Mouse (Mus musculus) limb, embryonic 13.5 days (tissue): ENCODE data around the gene Bcl2. TPM values are rescaled to one million over a fixed set of nuclear protein-coding genes. Genes with fewer than 3 reads are reported as not detected.

ENCODE experiments used
- ATAC-seq: fragments of 200-750 bp; cut with Nextera tagmentation; 2 replicates; pipeline ENCODE4 v1.8.0; 2017; ENCODE audit warnings: low read depth, moderate number of reproducible peaks, moderate TSS enrichment; ENCODE audit not compliant: low FRiP score
- H3K27ac ChIP-seq: fragments of 300-500 bp; sonication (generic); 2 replicates; pipeline ENCODE4 v1.5.1; 2015; ENCODE audit warnings: inconsistent platforms, mild to moderate bottlenecking, moderate library complexity
- H3K27me3 ChIP-seq: fragments of 300-500 bp; sonication (generic); 2 replicates; pipeline ENCODE4 v1.6.1; 2015; ENCODE audit warnings: mild to moderate bottlenecking, inconsistent platforms
- H3K36me3 ChIP-seq: fragments of 300-500 bp; sonication (generic); 2 replicates; pipeline ENCODE4 v1.6.1; 2015; ENCODE audit warnings: inconsistent platforms, mild to moderate bottlenecking, moderate library complexity
- H3K4me1 ChIP-seq: fragments of 300-500 bp; sonication (generic); 2 replicates; pipeline ENCODE4 v1.6.1; 2015; ENCODE audit warnings: inconsistent platforms
- H3K4me2 ChIP-seq: fragments of 300-500 bp; sonication (generic); replicated peaks from 2 replicates; pipeline ENCODE4 v1.6.1; 2015; ENCODE audit warnings: inconsistent platforms, mild to moderate bottlenecking, moderate library complexity
- H3K4me3 ChIP-seq: fragments of 300-500 bp; sonication (generic); 2 replicates; pipeline ENCODE4 v1.5.1; 2015; ENCODE audit warnings: moderate library complexity, mild to moderate bottlenecking, inconsistent platforms
- H3K9ac ChIP-seq: fragments of 300-500 bp; sonication (generic); 2 replicates; pipeline ENCODE4 v1.6.1; 2015; ENCODE audit warnings: mild to moderate bottlenecking, inconsistent platforms
- H3K9me3 ChIP-seq: fragments of 300-500 bp; sonication (generic); 2 replicates; pipeline ENCODE4 v1.6.1; 2016; ENCODE audit warnings: inconsistent platforms
- WGBS: fragments of 180-500 bp; shearing (Covaris S2); methylation state at CpG from one replicate; pipeline ENCODE4 v1.1.7; 2015; 5-methylcytosine and 5-hydroxymethylcytosine counted together
- polyA plus RNA-seq: library from polyadenylated mRNA; unstranded; fragments of >200 nt; fragmentation: Nextera tagmentation; extraction: Ambion mirVana; gene quantifications from 2 replicates; pipeline ENCODE4 v1.2.1, GENCODE M21; 2015

The Bcl2 gene
- polyA plus RNA-seq, 1 experiment from 2014 or later: 33.3 TPM

DNA sequence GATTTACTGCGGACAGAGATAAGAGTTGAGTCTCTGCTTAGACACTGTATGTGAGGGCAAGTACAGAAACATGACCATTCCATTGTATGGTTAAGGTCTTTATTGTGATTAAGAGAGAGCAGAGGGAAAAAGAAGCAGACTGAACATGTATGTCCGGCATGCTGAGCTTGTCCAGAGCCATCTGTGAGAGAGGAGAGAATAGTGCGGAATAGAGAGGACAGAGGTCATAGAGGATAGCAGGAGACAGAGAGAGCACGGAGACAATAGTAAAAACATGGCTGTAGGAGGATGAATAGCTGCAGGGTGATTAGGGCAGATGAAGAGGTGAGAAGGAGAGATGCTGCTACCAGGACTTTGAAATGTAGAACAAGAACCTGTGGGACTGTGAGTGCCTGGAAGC is 110.7 kb downstream of the Bcl2 start:
- WGBS: 59% methylated on average over 4 of the region's 4 CpGs
- H3K36me3 ChIP-seq: no peaks in the 10 kb centered on the region
- peak overlapping the region; percentile 67; the same call in 1 of the 2 replicates for H3K27ac ChIP-seq

DNA sequence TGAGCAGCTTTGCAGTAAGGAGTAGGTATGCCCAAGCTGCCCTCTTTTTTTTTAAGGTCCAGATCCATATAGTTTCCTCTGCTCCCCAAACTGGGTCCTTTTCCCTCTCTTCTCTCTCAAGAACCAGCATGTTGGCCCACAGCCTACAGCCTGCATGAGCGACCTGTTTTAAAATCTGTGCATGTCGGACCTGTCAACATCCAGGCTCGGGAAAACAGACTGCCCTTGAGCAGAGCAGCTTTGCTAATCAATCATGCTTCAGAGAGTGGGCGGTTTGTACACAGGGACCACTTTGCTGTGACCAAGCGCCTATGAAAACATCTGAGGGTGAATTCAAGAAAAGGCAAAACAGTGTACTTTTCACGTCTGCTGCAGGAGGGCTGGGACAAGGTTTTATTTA is 111.1 kb downstream of the Bcl2 start:
- Histone ChIP-seq H3K27me3 (no peaks in the 10 kb centered on the region), H3K4me3 (no peak overlapping the region), H3K9ac (no peak overlapping the region), H3K4me1 (peaks cover 65% of the 10 kb centered on the region), H3K9me3 (no peaks in the 10 kb centered on the region), H3K27ac (peak overlapping the region; percentile 67), H3K4me2 (peak overlapping the region; percentile 14; the same call in 1 of the 2 replicates), H3K36me3 (no peaks in the 10 kb centered on the region)
- WGBS: 19% methylated on average over 6 of the region's 6 CpGs
- no peak for ATAC-seq

More for the DNA sequence above, 110.7 kb downstream of the Bcl2 start:
- Histone ChIP-seq H3K9me3 (no peaks in the 10 kb centered on the region), H3K4me3 (no peak overlapping the region), H3K4me1 (peaks cover 67% of the 10 kb centered on the region), H3K4me2 (peak overlapping the region; percentile 14; the same call in 1 of the 2 replicates), H3K27me3 (no peaks in the 10 kb centered on the region), H3K9ac (no peak overlapping the region)
- no peak for ATAC-seq

DNA sequence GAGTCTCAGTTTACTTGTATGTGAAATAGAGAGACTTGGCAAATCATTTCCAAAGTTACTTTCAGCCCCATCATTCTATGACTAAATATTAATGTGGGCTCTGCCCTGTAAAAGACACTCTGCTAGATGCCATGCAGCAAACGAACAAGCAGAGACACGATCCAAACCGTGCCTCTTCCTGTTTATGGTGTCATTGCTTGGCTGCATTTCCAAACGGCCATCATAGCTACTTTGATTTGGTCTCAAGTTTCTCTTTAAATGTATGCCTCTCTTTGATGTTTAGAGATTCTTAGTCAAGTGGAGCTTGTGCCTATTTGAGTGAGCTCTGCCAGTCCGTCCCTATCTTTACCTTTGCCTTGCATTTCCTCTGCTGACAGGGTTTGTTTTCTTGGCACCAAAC is 111.5 kb downstream of the Bcl2 start:
- H3K4me2 ChIP-seq: peak overlapping the region; percentile 14; the same call in 1 of the 2 replicates
- H3K27ac ChIP-seq: peak overlapping the region; percentile 67
- no peak overlapping the region for H3K4me3 ChIP-seq
- H3K9me3 ChIP-seq: no peaks in the 10 kb centered on the region
- 37% methylated on average over 5 of the region's 5 CpGs for WGBS
- no peak for ATAC-seq
- H3K9ac ChIP-seq: no peak overlapping the region
- peaks cover 66% of the 10 kb centered on the region for H3K4me1 ChIP-seq
- H3K36me3 ChIP-seq: no peaks in the 10 kb centered on the region
- no peaks in the 10 kb centered on the region for H3K27me3 ChIP-seq

DNA sequence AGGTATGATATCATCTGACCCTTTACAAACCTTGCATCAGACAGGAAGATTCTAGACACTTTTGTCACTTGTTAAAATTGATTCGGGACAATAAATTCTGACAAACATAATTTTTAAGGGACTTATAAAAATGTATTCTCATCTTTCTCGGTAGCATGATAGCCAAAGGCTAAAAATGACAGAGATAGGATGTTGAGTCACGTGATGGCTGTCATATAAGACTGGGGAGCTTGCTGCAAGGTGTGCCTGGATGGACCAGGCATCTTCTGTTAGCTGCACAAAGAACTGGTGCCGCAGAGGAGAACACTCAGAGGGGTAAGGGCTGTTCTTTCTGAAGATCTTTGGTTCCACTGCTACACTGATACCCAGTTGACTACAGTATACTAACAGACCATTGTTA is 112.8 kb downstream of the Bcl2 start:
- H3K27ac ChIP-seq: no peak overlapping the region
- no peaks in the 10 kb centered on the region for H3K27me3 ChIP-seq
- peaks cover 69% of the 10 kb centered on the region for H3K4me1 ChIP-seq
- no peak overlapping the region for H3K9ac ChIP-seq
- no peak for ATAC-seq
- H3K4me3 ChIP-seq: no peak overlapping the region
- H3K9me3 ChIP-seq: no peaks in the 10 kb centered on the region
- H3K4me2 ChIP-seq: no peak overlapping the region
- H3K36me3 ChIP-seq: no peaks in the 10 kb centered on the region
- 87% methylated on average over 4 of the region's 4 CpGs for WGBS

DNA sequence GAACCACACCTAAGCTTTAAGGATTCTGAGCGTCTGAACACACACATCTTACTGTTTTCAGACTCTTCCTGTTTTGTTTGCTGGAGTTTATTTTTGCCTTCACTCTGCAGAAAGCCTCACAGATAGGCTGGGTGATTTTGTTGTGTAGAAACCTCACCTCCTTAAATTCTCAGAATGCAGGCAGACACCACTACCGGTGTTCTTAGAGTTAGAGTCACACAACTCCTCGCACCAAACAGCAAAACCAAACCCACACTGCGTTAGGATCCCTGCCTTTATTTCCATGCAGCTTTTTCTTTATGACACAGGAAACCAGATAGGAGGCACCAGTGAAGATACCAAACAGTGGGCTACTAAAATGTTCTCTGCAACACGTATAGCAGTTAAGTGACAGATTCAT is 113.2 kb downstream of the Bcl2 start:
- H3K36me3 ChIP-seq: no peaks in the 10 kb centered on the region
- H3K27me3 ChIP-seq: no peaks in the 10 kb centered on the region
- no peak for ATAC-seq
- H3K9ac ChIP-seq: no peak overlapping the region
- peaks cover 65% of the 10 kb centered on the region for H3K4me1 ChIP-seq
- no peak overlapping the region for H3K27ac ChIP-seq
- 80% methylated on average over 5 of the region's 5 CpGs for WGBS
- no peak overlapping the region for H3K4me2 ChIP-seq
- no peaks in the 10 kb centered on the region for H3K9me3 ChIP-seq
- no peak overlapping the region for H3K4me3 ChIP-seq

DNA sequence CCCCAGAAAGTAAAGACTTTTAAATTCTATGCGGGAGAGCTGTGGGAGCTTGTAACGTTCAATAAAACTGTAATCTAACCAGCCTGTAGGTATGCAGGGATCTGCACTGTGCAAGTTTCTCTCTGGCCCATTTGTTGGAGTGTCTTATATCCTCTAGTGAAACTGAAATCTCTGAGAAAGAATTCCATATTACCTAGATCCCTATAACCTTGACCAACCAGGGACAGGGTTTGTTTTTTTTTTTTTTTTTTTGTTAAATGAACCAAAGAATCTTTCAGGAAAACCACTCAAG is 115.8 kb downstream of the Bcl2 start:
- H3K4me3 ChIP-seq: no peak overlapping the region
- H3K4me2 ChIP-seq: no peak overlapping the region
- no peaks in the 10 kb centered on the region for H3K36me3 ChIP-seq
- peak overlapping the region; percentile 85; the same call in 1 of the 2 replicates for H3K27ac ChIP-seq
- peaks cover 44% of the 10 kb centered on the region for H3K4me1 ChIP-seq
- no peak overlapping the region for H3K9ac ChIP-seq
- peak; percentile 93 for ATAC-seq
- 17% methylated on average over 2 of the region's 2 CpGs for WGBS
- no peaks in the 10 kb centered on the region for H3K9me3 ChIP-seq
- H3K27me3 ChIP-seq: no peaks in the 10 kb centered on the region

DNA sequence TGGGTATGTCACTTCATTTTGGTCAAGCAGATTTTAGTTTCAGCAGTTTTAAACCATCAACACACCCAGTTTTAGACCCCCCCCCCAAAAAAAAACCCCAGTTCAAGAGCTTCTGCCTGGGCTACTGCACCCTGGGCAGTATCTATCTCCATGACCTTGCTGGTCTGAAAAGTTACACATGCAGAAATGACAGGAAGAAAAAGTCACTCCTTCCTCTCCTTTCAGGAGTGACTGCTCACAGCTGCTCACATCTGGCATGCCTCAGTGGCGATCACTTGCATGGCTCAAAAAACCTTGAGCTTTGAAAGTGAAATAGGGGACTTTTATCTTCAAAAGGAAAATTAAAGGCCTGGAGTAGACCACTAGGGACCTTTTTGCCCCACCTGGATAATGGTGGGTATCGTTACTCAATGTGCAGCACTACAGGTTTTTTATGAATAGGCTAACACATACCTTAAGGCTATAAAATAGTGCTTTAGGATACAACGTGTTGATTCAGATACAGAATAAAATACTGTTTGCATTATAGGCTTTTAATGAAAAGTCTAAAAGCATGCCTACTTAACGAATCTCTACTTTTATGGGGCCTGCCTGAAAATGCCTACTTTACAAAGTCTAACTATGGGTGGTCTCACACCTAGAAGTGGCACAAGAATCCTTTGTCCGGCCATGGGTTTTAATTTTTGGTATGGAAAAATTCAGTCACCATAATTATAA is 116.3 kb downstream of the Bcl2 start:
- no peaks in the 10 kb centered on the region for H3K27me3 ChIP-seq
- no peaks in the 10 kb centered on the region for H3K9me3 ChIP-seq
- 12% methylated on average over 5 of the region's 5 CpGs for WGBS
- H3K9ac ChIP-seq: no peak overlapping the region
- H3K4me1 ChIP-seq: peaks cover 38% of the 10 kb centered on the region
- no peak overlapping the region for H3K4me2 ChIP-seq
- peak overlapping the region; percentile 85 for H3K27ac ChIP-seq
- H3K4me3 ChIP-seq: no peak overlapping the region
- ATAC-seq: peak; percentile 85
- no peaks in the 10 kb centered on the region for H3K36me3 ChIP-seq

DNA sequence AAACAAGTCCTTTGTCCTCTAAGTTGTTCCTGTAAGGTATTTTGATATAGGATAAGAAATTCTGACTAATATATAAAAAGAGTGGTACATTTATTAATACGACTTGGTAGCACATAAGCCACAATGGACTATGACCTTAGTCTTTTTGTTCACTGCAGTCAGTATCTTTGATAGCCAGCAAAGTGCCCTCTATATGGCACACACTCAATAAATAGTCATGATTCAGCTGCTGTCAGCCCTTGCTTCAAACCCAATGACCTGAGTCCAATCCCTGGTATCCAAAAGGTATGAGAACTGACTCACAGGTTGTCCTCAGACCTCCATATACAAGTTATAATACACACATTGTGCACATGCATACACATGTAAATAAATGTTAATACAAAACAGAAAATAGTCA is 117.7 kb downstream of the Bcl2 start:
- Histone ChIP-seq H3K9ac (no peak overlapping the region), H3K4me3 (no peak overlapping the region), H3K27me3 (no peaks in the 10 kb centered on the region), H3K4me1 (peaks cover 32% of the 10 kb centered on the region), H3K9me3 (no peaks in the 10 kb centered on the region), H3K36me3 (no peaks in the 10 kb centered on the region), H3K27ac (no peak overlapping the region), H3K4me2 (no peak overlapping the region)
- ATAC-seq: no peak
- WGBS: 92% methylated on average over 1 of the region's 1 CpGs

DNA sequence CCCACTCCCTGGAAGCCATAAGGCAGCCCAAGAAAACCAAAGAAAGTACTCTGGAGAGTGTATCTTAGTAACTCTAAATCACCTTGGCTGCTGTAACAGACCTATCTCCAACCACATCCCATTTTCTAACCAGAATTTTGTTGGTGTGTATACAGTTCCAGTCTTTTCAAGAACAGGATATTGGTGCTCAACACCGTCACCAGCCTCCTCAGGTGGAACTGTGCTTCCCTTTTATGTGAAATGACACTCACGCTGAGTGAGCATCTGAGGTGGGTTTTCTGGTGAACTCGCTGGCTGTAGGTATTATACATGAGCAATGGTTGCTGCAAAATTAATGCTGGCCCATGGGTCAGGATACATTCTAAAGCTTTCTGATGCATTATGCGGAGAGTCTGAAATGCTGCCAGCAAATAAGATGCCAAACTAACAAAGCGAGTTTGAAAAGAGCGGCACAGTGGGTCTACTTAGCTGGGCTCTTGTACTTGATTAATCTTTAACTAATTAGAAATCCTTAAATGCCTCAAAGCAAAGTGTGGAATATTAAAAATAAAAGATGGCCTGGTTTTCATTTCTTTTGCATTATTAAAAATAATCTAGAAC is 118.7 kb downstream of the Bcl2 start:
- no peaks in the 10 kb centered on the region for H3K36me3 ChIP-seq
- H3K4me1 ChIP-seq: peaks cover 40% of the 10 kb centered on the region
- H3K9ac ChIP-seq: no peak overlapping the region
- H3K27ac ChIP-seq: no peak overlapping the region
- H3K4me2 ChIP-seq: no peak overlapping the region
- H3K27me3 ChIP-seq: no peaks in the 10 kb centered on the region
- no peak overlapping the region for H3K4me3 ChIP-seq
- ATAC-seq: no peak
- H3K9me3 ChIP-seq: no peaks in the 10 kb centered on the region
- 85% methylated on average over 6 of the region's 6 CpGs for WGBS

DNA sequence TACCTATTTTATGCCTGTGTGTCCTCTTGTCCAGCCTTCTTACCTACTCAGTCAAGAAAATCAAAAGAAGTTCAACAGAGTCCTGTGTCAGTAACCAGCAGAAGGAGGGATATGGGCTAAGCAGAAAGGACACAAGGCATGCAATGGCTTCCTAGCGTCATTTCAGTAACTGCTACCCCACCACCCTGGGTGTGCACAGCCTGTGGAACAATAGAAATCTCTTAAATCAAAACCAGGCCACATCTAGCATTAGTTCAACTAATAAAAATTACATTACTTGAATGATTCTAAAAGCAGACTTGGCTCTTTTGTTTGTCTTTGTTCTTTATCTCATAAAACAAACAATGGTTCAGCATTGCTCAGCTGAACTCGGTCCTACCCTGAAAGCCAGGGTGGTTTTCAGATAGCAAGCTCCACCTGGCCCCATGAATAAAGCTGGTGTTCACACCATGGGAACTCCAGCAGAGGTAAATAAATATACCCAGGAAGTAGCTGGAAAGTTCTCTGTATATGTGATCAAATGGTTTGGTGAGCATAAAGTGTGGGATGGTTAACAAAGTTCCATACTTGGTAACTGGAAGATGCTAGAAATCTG is 122.8 kb downstream of the Bcl2 start:
- Histone ChIP-seq H3K4me1 (peaks cover 30% of the 10 kb centered on the region), H3K36me3 (no peaks in the 10 kb centered on the region), H3K9ac (no peak overlapping the region), H3K4me3 (no peak overlapping the region), H3K27me3 (no peaks in the 10 kb centered on the region), H3K4me2 (no peak overlapping the region), H3K9me3 (no peaks in the 10 kb centered on the region), H3K27ac (no peak overlapping the region; the same call in 1 of the 2 replicates)
- no peak for ATAC-seq
- WGBS: 36% methylated on average over 2 of the region's 2 CpGs

DNA sequence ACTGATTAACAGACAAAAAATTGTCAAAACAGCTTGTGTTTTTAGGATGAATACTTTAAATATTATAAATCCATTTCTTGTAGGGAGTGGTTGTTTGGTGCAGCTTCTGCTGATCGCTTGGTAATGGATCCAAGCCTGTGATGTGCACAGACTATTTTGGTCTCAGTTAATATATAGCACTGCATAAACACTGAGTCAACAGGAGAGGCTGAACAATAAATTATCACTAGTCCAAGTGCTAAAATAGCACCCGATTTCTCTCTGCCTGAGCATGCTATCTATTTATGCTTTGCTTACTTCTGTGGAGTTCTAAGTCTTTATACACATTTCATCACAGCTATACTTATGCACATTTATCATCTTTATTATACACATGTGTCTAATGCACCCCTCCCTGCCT is 124.9 kb downstream of the Bcl2 start:
- no peak overlapping the region for H3K4me2 ChIP-seq
- H3K27ac ChIP-seq: no peak overlapping the region
- H3K4me1 ChIP-seq: peaks cover 45% of the 10 kb centered on the region
- H3K4me3 ChIP-seq: no peak overlapping the region
- no peaks in the 10 kb centered on the region for H3K9me3 ChIP-seq
- H3K9ac ChIP-seq: no peak overlapping the region
- no peaks in the 10 kb centered on the region for H3K36me3 ChIP-seq
- H3K27me3 ChIP-seq: no peaks in the 10 kb centered on the region
- WGBS: 78% methylated on average over 2 of the region's 2 CpGs
- no peak for ATAC-seq

DNA sequence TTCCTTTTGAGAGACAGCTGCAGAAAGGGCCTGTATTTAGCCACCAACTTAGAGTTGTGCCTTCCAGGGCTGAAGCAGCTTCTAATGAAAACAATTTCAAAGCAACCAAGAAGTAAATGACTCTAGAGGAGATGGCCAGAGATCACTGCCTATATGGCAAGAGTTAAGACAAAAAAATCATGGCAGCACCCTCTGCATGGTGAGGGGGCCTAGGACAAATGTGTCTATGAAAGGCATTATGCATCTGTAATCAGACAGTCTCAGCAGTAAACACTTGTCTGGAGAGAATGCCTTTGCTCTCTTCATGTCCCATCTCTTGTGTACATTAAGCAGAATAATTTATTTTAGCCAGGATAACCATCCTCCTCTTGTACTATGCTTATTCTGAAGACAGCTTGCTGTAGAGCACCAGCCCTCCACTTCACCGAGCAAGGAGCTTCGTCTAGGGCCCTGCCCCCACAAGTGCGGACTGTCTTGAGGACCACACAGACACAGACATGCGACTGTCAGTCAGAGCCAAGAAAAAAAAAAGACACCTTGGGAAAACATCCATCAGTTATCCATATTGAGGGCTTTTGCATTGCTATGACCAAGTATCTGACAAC is 126.1 kb downstream of the Bcl2 start:
- Histone ChIP-seq H3K36me3 (no peaks in the 10 kb centered on the region), H3K4me2 (no peak overlapping the region), H3K4me3 (no peak overlapping the region), H3K27me3 (no peaks in the 10 kb centered on the region), H3K27ac (no peak overlapping the region), H3K4me1 (peaks cover 57% of the 10 kb centered on the region), H3K9me3 (no peaks in the 10 kb centered on the region), H3K9ac (no peak overlapping the region)
- whole genome bisulfite sequencing: 91% methylated on average over 4 of the region's 4 CpGs
- no peak for ATAC-seq
